Mouse (Mus musculus): Measurements from ENCODE around the gene Bik.
"Not testable (repeated sequence)": the region's sequence is repeated elsewhere in the genome, so short reads cannot be mapped to it uniquely, and the experiment has no call there.

Bik gene

GRCm38 (mm10) chr15:83526424-83527091 lies at the start of gene Bik:
Bik (plus strand) TSS chr15:83526862.
- peak; percentile 63 for DNase-seq (ENCODE audit: low read depth, low spot score)

- DNase-seq (ENCODE audit: low read depth, low spot score): no peak
Observed at GRCm38 (mm10) chr15:83478096-83478495, 48.6 kb upstream of the Bik start.

GRCm38 (mm10) chr15:83479818-83480217 lies 46.8 kb upstream of the Bik start:
- DNase-seq (ENCODE audit: low read depth, low spot score): no peak

GRCm38 (mm10) chr15:83481236-83481780 lies 45.4 kb upstream of the Bik start:
- no peak for DNase-seq (ENCODE audit: low read depth, low spot score)

GRCm38 (mm10) chr15:83482645-83483224 lies 43.9 kb upstream of the Bik start:
- DNase-seq (ENCODE audit: low read depth, low spot score): no peak

- no peak for DNase-seq (ENCODE audit: low read depth, low spot score)
Observed at GRCm38 (mm10) chr15:83483482-83483881, 43.2 kb upstream of the Bik start.

- no peak for DNase-seq (ENCODE audit: low read depth, low spot score)
Observed at GRCm38 (mm10) chr15:83484311-83484710, 42.4 kb upstream of the Bik start.

- DNase-seq (ENCODE audit: low read depth, low spot score): no peak
Observed at GRCm38 (mm10) chr15:83487477-83488115, 39.1 kb upstream of the Bik start.

GRCm38 (mm10) chr15:83489471-83489870 lies 37.2 kb upstream of the Bik start:
- DNase-seq (ENCODE audit: low read depth, low spot score): no peak

GRCm38 (mm10) chr15:83491891-83492290 lies 34.8 kb upstream of the Bik start:
- DNase-seq (ENCODE audit: low read depth, low spot score): no peak

- DNase-seq (ENCODE audit: low read depth, low spot score): no peak
Observed at GRCm38 (mm10) chr15:83493856-83494571, 32.6 kb upstream of the Bik start.

GRCm38 (mm10) chr15:83494572-83494920 lies 32.1 kb upstream of the Bik start:
- DNase-seq (ENCODE audit: low read depth, low spot score): no peak

GRCm38 (mm10) chr15:83495195-83495594 lies 31.5 kb upstream of the Bik start:
- no peak for DNase-seq (ENCODE audit: low read depth, low spot score)

GRCm38 (mm10) chr15:83495787-83496367 lies 30.8 kb upstream of the Bik start:
- no peak for DNase-seq (ENCODE audit: low read depth, low spot score)

- DNase-seq (ENCODE audit: low read depth, low spot score): no peak
Observed at GRCm38 (mm10) chr15:83497299-83497698, 29.4 kb upstream of the Bik start.

GRCm38 (mm10) chr15:83499211-83499755 lies 27.4 kb upstream of the Bik start:
- DNase-seq (ENCODE audit: low read depth, low spot score): no peak

- no peak for DNase-seq (ENCODE audit: low read depth, low spot score)
Observed at GRCm38 (mm10) chr15:83500352-83500751, 26.3 kb upstream of the Bik start.

- DNase-seq (ENCODE audit: low read depth, low spot score): not testable (repeated sequence)
Observed at GRCm38 (mm10) chr15:83501483-83501882, 25.2 kb upstream of the Bik start.

GRCm38 (mm10) chr15:83509950-83510804 lies 16.5 kb upstream of the Bik start:
- peak; percentile 35 for DNase-seq (ENCODE audit: low read depth, low spot score)

- peak; percentile 96 for DNase-seq (ENCODE audit: low read depth, low spot score)
Observed at GRCm38 (mm10) chr15:83510805-83511405, 15.8 kb upstream of the Bik start, which contains the start of gene Ttll1. Ttll1 (minus strand) TSS chr15:83510893.
